Mouse (Mus musculus): ENCODE results near the gene Gm10408.
"Not testable (repeated sequence)": the region's sequence is repeated elsewhere in the genome, so short reads cannot be mapped to it uniquely, and the experiment has no call there.

The Gm10408 gene

DNA sequence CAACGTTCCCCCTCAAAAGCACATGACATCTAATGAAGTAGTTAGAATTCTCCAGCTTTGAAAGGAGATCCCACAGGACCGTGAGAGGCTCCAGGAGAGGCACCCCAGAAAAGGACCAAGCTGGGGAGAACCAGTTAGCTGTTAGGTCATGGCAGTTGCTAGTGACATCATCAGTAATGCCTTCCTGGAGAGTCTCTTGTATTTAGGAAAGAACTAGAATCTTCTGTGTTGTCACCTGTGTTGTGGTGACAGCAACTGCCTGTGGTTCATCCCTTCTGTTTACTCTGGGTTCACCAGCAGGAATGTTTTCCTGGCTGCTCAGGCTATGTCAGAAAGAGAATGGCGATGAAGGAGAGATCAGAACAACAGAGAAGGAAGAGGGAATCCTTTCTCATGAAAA is at the start of gene Gm10408:
Gene Gm10408 (plus strand): TSS at position 301 of the 400 bp plus-strand sequence.
- DNase-seq (ENCODE audit: extremely low spot score): not testable (repeated sequence)

DNA sequence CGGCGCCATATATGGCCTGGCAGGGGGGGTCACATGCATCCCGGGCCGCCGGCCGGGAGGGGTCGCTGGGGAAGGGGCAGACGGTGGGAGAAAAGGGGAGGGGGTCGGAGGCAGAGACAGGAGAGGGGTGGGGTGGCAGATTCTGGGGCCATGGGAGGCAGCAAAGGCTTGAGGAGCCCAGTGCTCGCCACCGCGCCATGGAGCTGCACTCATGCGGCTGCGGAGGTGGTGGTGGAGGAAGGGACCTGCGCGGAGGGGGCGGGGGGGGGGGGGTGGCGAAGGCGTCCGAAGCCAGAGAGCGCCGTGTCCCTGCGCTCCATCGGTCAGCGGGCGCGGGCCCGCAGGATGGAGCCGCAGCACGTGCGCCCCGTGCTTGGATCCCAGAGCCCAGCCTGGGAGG is 36.9 kb upstream of the Gm10408 start, which contains the start of gene Gm10409:
Gene Gm10409 (plus strand): TSS at position 301 of the 400 bp plus-strand sequence.
- not testable (repeated sequence) for DNase-seq (ENCODE audit: extremely low spot score)

DNA sequence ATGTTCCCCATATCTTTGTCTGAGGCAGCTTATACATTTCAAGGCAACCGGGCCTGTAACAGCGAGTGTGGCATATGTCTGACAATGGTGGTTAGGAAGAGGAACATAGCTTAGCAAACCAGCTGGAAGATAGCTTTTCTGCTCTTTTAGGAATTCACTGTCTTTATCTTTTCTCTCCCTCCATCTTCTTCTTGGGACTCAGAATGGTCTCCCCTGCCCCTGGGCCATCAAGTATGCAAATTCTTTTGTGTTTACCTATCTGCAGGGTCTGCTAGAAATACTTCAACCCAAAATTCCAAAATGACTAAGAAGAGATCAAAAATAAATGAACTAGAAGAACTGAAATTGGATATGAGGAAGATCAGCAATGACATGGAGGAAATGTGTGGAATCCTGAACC is 21.4 kb upstream of the Gm10408 start, which contains the start of gene Gm3005:
Gene Gm3005 (plus strand): TSS at position 301 of the 400 bp plus-strand sequence.
- not testable (repeated sequence) for DNase-seq (ENCODE audit: extremely low spot score)

Data from embryo, embryonic 9.5 days (tissue).